Mouse (Mus musculus) megakaryocyte, embryonic 14.5 days (primary cell): ENCODE results near the gene Dusp13.

Experiments used
- FLI1 ChIP-seq: IDR thresholded peaks from 2 replicates; pipeline ENCODE4 v1.6.1; 2012; ENCODE audit warnings: low read length, inconsistent platforms, mixed read lengths
- GATA1 ChIP-seq: IDR thresholded peaks from 3 replicates; pipeline ENCODE4 v1.6.1; 2012; ENCODE audit warnings: mixed read lengths, low read length, inconsistent platforms, borderline replicate concordance

DNA sequence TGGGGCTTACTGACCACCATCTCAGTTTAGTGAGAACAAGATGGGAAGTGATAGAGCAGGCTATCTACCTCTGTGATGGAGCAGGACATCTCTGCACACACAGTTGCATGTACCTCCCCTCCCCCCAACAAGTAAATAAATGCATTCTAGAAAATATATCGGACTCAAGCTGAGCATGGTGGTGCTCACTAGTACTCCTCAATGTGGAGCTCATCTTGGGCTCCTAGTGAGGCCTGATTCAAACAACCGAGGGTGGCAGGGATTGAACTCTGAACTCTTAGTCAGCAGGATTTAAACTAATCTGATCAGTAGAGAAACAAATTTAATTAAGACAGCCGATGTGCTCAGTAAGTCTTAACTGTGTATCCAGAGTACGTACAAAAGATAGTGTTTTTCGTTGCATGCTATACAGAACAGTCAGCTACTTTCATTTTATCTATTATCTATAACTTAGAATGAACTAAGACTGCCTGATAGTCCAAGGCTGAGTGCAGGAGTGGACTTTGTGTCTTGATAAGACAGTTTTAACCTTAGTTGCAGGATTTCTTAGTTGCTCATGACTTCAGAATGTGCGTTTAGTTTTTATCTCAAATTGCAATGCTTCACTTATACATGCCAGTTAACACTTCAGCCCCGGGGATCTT lies 14.9 kb upstream of the Dusp13 start:
- TF ChIP-seq GATA1 (no peak), FLI1 (no peak)
